Mouse (Mus musculus): ENCODE results near the gene Nfam1.

Nfam1 gene

GRCm38 (mm10) chr15:82992079-82992783, 40.9 kb downstream of the Nfam1 start:
- no peak for DNase-seq

GRCm38 (mm10) chr15:82989190-82989704, 43.9 kb downstream of the Nfam1 start:
- no peak for DNase-seq

GRCm38 (mm10) chr15:82987732-82988112, 45.4 kb downstream of the Nfam1 start, which contains the start of gene Tcf20:
TSS of gene Tcf20 (minus strand) at chr15:82987872.
- DNase-seq = peak; percentile 93

DNA sequence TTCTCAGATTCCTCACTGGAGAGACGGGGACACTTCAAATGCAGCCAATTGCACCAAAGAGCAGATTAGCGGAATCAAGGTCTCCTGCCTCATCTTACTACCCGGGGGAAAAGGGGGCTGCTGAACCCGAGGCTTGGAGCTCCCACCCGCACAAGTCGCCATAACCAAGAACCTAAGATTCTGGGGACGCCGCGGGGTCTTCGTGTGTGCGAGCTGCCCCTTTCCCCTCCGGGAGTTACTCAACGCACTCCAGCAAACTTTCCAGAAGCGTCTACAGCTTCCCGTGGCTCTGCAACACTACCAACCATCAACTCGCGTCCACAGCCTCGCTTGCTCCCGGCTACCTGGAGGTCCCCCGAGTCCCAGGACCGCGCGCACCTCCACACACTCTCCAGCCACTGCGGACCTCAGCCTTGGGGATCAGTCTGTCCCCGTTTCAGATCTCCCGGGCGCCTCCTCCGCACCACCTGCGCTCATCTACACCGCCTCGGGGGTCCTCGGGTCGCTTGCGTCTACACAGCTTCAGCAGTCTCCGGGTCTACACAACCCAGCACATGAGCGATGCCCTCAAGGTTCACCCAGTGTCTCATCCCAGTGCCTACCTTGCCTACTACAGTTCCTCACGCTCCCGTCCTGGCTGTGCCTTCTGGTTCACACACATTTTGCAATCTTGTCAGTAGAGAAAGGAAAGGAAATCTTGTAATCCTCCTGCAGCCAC, 45.9 kb downstream of the Nfam1 start:
- DNase-seq = peak in 1 of 2 experiments; percentile 27

DNA sequence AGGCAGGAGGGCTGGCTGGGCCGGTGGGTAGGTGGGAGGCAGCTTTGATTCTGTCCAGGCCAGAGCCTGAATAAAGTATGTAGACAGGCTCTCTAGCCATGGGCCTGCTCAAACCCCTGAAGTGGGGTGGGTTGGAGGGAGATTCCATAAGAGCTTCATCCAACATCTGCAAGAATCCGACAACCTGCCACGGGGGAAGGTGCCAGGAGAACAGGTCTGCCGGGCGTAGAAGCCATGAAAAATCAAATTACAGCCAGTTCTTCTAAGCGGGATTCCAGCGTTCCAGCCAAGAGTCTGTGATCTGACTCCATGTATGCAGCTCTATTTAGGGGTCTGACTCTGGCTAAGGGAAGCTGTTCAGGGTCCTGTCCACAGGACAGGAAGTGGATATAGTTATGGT, 48.5 kb downstream of the Nfam1 start:
- no peak for DNase-seq

DNA sequence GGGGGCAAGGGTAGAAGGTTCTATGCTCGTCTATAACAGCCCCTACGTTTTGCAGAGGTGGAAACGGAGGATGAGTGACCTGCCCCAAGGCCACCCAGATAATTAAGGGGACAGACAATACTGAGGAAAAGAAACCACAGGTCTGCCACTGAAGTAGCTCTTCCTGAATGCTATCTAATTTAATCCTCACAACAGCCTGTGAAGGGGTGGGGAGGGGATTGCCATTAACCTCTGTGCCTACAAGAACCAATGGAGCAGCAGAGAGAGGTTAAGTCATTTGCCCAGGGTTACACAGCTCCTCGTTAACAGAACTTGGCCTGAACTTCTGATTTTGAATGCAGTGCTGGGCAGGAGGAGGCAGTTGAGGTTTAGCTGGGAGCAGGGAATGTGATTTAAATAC, 49.0 kb downstream of the Nfam1 start:
- no peak for DNase-seq

GRCm38 (mm10) chr15:82983416-82984026, 49.6 kb downstream of the Nfam1 start:
- no peak for DNase-seq

DNA sequence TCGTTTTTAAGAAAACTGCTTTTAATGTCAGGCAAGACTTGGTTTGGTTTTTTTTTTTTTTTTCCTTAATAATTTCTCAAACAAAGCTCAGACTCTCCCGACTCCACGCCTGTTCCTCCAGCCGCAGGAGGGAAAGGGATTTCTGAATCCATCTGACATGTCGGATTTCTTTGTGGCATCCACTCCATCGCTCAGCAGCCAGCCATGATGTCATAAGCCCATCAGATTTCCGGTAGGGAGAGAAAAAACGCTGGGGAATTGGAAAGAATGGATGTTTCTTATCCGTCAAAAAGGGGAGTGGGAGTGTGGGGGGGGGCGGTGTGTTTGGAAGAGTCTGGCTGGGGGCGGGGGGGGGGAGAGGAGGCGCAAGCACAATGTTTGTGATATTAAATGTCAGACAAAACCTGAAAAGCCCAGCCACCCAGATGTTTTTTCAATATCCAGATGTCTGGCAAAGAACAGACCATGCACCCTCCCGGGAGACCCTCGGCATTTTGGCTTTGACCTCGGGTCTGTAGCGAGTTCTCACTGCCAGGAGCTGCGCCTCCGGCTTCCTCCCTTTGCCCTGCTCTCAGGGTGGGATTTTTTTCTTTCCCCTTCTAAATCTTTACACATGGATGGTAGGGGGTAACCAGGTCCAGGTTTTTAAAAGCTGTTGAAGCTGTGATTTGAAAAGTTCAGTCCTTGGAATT, 50.2 kb downstream of the Nfam1 start:
- no peak for DNase-seq

DNA sequence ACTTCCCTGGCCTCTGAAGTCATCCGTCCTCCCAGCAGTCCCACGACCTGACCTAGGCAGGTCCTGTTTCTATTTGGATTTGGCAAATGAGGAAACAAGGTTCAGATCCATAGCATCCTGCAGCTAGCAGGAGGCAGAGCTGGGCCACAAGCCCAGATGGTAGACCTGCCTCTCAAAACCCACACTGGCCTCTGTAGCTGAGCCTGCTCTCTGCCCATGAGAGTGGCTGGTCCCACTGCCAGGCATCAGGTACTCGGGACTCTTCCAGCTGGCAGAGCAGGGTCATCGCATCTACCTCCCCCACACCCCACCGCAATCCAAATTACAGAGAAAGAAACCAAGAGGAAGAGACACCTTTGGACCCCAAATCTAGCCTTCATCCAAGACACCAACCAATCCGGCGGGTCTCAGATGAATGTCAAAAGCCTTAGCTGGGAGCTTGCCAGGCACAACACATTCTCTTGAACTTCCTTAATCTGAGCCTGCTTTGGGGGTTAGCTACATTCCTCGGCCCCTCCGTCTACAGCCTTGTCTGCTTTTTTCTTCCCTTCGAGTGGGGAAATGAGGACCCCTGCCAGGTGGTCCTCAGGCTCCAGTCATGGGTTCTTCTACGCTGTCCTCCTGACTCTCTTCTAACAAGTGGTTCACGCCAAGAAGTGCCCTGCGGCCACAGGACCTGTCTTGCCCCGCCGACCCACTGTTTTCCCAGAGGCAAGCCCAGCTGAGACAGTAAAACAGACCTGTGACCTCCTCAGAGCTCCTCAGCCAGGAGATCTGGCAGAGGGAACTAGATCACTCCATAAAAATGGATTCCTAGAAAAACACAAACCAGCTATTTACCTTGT, 51.2 kb downstream of the Nfam1 start:
- DNase-seq = no peak

GRCm38 (mm10) chr15:82979531-82979930, 53.6 kb downstream of the Nfam1 start:
- no peak for DNase-seq

GRCm38 (mm10) chr15:82974471-82974870, 58.6 kb downstream of the Nfam1 start:
- DNase-seq = no peak

DNA sequence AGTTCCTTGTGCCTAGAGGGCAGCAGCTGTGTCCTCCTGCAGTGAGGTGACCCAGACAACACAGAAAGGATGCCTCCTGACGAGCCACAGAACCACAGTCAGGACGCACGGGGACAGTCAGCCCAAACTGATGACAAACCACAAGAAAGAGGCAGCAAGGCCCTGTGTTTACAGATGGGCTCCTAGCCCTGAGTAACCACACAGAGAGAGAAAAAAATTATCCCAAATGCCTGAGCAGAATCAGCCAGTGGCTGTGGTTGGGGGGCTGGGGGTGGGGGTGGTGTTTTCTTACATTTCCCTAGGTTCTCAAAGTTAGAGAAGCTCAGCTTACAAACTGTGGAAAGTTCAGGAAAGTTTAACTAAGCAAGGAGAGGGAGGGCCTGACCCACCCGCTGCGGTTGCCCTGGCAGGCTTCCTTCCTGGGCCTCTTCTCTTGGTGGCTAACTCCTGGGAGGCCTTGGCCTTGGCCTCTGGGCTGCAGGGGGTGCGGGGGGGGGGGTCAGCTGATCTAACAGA, 63.8 kb downstream of the Nfam1 start:
- no peak for DNase-seq

- peak; percentile 61 to 68 for DNase-seq
Measured at GRCm38 (mm10) chr15:82968449-82968848, 64.7 kb downstream of the Nfam1 start.

GRCm38 (mm10) chr15:82967947-82968346, 65.2 kb downstream of the Nfam1 start:
- DNase-seq = no peak

- DNase-seq = no peak
Measured at GRCm38 (mm10) chr15:82964266-82964825, 68.8 kb downstream of the Nfam1 start.

DNA sequence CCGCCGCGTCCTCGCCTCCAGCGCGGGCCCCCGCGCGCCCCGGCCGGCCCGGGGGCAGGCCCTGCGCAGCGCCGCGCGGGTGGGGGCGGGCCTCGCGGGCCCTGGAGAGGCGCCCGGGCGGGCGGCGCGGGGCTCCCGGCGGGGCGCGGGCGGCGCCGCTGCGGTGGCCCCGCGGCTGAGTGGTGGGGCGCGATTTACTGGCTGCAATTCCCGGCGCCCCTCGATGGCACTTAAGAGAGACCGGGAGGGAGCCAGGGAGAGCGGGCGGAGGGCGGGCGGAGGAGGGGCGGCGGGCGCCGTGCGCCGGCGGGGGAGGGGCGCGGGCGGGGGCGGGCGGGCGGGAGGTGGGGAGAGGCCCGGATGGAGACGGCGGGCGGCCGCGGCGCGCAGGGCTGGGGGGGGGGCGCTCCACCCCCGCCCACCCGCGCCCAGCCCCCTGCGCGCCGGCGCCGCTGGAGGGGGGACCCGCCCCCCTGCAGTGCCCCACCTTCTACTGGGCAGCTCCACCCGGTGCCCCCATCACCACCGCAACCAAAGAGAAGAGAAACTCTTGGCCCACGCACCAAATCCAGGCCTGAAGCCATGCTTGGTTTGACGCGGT, 69.5 kb downstream of the Nfam1 start:
- no peak for DNase-seq

- no peak for DNase-seq
Measured at GRCm38 (mm10) chr15:82963090-82963489, 70.0 kb downstream of the Nfam1 start.

DNA sequence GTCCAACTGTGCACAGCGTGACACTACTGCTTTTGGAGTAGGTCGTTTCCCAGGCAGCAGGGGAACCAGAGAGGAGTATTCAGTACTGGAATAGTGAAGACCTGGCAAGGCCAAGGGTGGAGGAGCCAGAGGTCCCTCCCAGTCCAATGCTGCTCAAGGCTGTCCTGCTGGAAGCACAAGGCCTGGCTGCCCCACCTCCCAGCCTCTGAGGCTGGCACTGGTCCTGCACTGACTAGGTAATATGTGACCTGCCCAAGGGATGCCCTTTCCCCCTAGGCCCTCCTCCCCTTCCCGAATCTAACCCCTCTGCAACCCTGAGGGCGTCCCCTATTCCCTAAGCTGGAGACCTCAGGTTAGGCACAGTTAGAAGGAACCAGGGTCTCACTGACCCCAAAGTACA, 70.6 kb downstream of the Nfam1 start:
- DNase-seq = no peak

DNA sequence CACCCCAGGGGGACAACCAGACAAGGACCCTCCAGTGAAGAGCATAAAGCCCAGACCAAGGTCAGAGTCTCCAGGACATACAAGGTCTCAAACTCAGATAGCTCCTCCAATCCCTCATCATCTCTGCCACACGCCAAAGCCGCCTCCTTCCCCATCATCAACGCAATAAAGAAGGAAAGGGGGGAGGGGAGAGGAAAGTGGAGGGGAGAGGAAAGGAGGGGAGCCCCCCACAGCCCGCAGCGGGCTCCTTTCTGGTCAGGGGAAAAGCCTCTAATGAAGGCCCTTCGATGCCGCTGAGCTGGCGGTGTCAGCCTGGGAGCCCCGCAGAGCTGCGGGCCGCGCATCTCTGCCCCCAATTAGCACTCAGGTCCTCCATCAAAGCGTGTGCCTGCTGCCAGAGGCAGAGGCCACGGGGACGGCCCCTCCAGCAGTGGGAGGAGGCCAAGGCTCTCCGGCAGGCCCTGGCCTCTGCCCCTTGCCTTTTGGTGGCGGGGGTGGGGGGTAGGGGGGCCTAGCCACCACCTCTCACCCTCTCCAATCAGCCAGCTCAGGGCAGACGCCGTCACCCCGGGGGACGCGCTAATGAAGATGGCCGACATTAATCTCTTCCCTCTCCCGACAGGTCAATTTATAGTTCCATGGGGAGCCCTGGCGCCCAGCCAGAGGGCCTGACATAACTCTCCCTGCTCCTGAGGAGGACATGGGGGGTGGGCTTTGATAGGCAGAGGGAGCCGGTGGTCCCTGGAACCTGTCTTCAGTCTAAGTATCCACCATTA, 72.1 kb downstream of the Nfam1 start:
- no peak for DNase-seq

DNA sequence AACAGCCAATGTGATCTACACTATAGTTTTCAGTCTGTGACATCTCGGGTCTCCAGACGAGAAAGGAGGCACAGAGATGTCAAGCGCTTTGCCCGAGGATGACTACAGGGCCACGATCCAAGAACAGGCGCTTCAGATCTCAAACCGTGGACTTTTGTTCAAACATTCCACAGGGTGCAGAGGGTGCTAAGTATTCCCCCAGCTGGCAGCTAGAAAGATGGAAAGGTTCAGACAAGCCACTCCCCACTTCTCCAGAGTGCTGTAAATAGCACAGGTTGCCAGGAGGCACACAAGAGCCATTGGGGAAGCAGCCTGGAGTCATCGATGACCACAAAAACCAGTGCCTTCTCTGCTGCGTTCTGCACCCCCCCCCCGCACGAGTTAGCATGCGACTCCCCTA, 74.0 kb downstream of the Nfam1 start:
- no peak for DNase-seq
